Mouse (Mus musculus) macrophage (primary cell): Measurements from ENCODE around the gene Ciart. TPM values are rescaled to one million over a fixed set of nuclear protein-coding genes. Genes with fewer than 3 reads are reported as not detected.
"Not testable (repeated sequence)": the region's sequence is repeated elsewhere in the genome, so short reads cannot be mapped to it uniquely, and the experiment has no call there.

Source experiments
- H3K27ac ChIP-seq: fragments of 350-480 bp; formaldehyde crosslinking; 2 replicates; pipeline ENCODE4 v1.9.0; 2021
- H3K36me3 ChIP-seq: fragments of 350-480 bp; formaldehyde crosslinking; 2 replicates; pipeline ENCODE4 v1.9.0; 2021; ENCODE audit errors: inconsistent target
- H3K4me3 ChIP-seq: fragments of 350-480 bp; formaldehyde crosslinking; 2 replicates; pipeline ENCODE4 v1.9.0; 2021; ENCODE audit errors: inconsistent target
- H3K79me2 ChIP-seq: fragments of 350-480 bp; formaldehyde crosslinking; 2 replicates; pipeline ENCODE4 v1.9.0; 2021; ENCODE audit errors: inconsistent target
- WGBS: methylation state at CpG from one replicate; pipeline ENCODE4 v1.1.7; 2026; ENCODE audit warnings: inconsistent platforms; ENCODE audit not compliant: missing documents; 5-methylcytosine and 5-hydroxymethylcytosine counted together
- polyA plus RNA-seq: library from polyadenylated mRNA; stranded (reverse); fragments of 250-400 nt; gene quantifications from 3 replicates; pipeline ENCODE4 v1.2.4, GENCODE M21; 2018; ENCODE audit warnings: inconsistent platforms
- total RNA-seq, 78 experiments: library from RNA; depleted of rRNA; stranded (reverse); fragments of 250-400 nt; gene quantifications; 1 replicate in 9 of 78; 2 replicates in 24 of 78; 3 replicates in 43 of 78; 4 replicates in 2 of 78; pipeline ENCODE4 v1.2.4; 2018; ENCODE audit warnings: inconsistent platforms in 56 of 78

Gene Ciart
- total RNA-seq (2018; cell fraction: chromatin; rRNA removed) = 10 to 100 TPM in 2 of 26 experiments, 1 to 10 TPM in 24; 1.8 to 13.1 (median 4.6) TPM
- 1 to 10 TPM in 22 of 26 experiments, under 1 TPM in 4; 0.14 to 3.7 (median 1.5) TPM for total RNA-seq (2018; cell fraction: cytosol; rRNA removed)
- 1 to 10 TPM; 1.1 to 9.8 (median 6.0) TPM for total RNA-seq (2018; cell fraction: nucleus; rRNA removed)
- 0.90 to 1.9 TPM (median 1.7 TPM) in 3 replicates for polyA plus RNA-seq

GRCm38 (mm10) chr3:95881979-95882815 lies at the start of gene Ciart:
Gene Ciart (minus strand): TSS chr3:95882251.
- H3K4me3 ChIP-seq = peak within 1 kb of the TSS; percentile 56
- 1% methylated on average over 65 of the region's 66 CpGs for WGBS
- peak within 1 kb of the TSS; percentile 40 for H3K27ac ChIP-seq
- H3K36me3 ChIP-seq = peaks cover 29% of the 10 kb centered on the region
- H3K79me2 ChIP-seq = no peaks in the 10 kb centered on the region

- H3K27ac ChIP-seq = no peak overlapping the region
- H3K4me3 ChIP-seq = no peak overlapping the region
- 80% methylated on average over 1 of the region's 1 CpGs for WGBS
- no peaks in the 10 kb centered on the region for H3K36me3 ChIP-seq
- H3K79me2 ChIP-seq = peaks cover 42% of the 10 kb centered on the region
These were observed 49.4 kb upstream of the Ciart start for GRCm38 (mm10) chr3:95931471-95931870.

GRCm38 (mm10) chr3:95930471-95930789 lies 48.4 kb upstream of the Ciart start:
- no peak overlapping the region for H3K27ac ChIP-seq
- no peaks in the 10 kb centered on the region for H3K36me3 ChIP-seq
- WGBS = 3% methylated on average over 3 of the region's 5 CpGs
- peak overlapping the region; percentile 39 for H3K4me3 ChIP-seq
- H3K79me2 ChIP-seq = peaks cover 42% of the 10 kb centered on the region

GRCm38 (mm10) chr3:95929581-95930470 lies 47.8 kb upstream of the Ciart start:
- under 1% methylated on average over 101 of the region's 105 CpGs for WGBS
- Histone ChIP-seq H3K79me2 (peaks cover 42% of the 10 kb centered on the region), H3K27ac (peak overlapping the region; percentile 82), H3K4me3 (peak overlapping the region; percentile 94), H3K36me3 (no peaks in the 10 kb centered on the region)

- WGBS = 2% methylated on average over 48 of the region's 49 CpGs
- Histone ChIP-seq H3K27ac (peak within 1 kb of the TSS; percentile 82), H3K4me3 (peak within 1 kb of the TSS; percentile 94), H3K36me3 (no peaks in the 10 kb centered on the region), H3K79me2 (peaks cover 42% of the 10 kb centered on the region)
These were observed 46.8 kb upstream of the Ciart start, which contains the start of gene Anp32e for GRCm38 (mm10) chr3:95928658-95929503. Gene Anp32e (plus strand): TSS chr3:95929246.

- WGBS = 50% methylated on average over 6 of the region's 6 CpGs
- Histone ChIP-seq H3K27ac (peak overlapping the region; percentile 60), H3K79me2 (peaks cover 36% of the 10 kb centered on the region), H3K36me3 (no peaks in the 10 kb centered on the region), H3K4me3 (peak overlapping the region; percentile 94)
These were observed 46.2 kb upstream of the Ciart start for GRCm38 (mm10) chr3:95928261-95928657.

GRCm38 (mm10) chr3:95925087-95925486 lies 43.0 kb upstream of the Ciart start:
- Histone ChIP-seq H3K27ac (no peak overlapping the region), H3K36me3 (no peaks in the 10 kb centered on the region), H3K79me2 (peaks cover 5% of the 10 kb centered on the region; the same call in 1 of the 2 replicates), H3K4me3 (no peak overlapping the region)
- WGBS = 44% methylated on average over 5 of the region's 5 CpGs

- peaks cover under 1% of the 10 kb centered on the region; the same call in 1 of the 2 replicates for H3K79me2 ChIP-seq
- no peak overlapping the region for H3K27ac ChIP-seq
- H3K4me3 ChIP-seq = no peak overlapping the region
- 62% methylated on average over 4 of the region's 4 CpGs for WGBS
- H3K36me3 ChIP-seq = no peaks in the 10 kb centered on the region
These were observed 42.1 kb upstream of the Ciart start for GRCm38 (mm10) chr3:95924185-95924584.

- H3K36me3 ChIP-seq, H3K79me2 ChIP-seq, H3K4me3 ChIP-seq, H3K27ac ChIP-seq: not testable (repeated sequence)
- WGBS = 97% methylated on average over 7 of the region's 7 CpGs
These were observed 41.4 kb upstream of the Ciart start for GRCm38 (mm10) chr3:95923429-95923828.

- 93% methylated on average over 2 of the region's 2 CpGs for whole genome bisulfite sequencing
- not testable (repeated sequence) for H3K27ac ChIP-seq, H3K79me2 ChIP-seq, H3K4me3 ChIP-seq, H3K36me3 ChIP-seq
These were observed 38.5 kb upstream of the Ciart start for GRCm38 (mm10) chr3:95920532-95920931.

GRCm38 (mm10) chr3:95916760-95917159 lies 34.7 kb upstream of the Ciart start:
- no peaks in the 10 kb centered on the region for H3K36me3 ChIP-seq
- no peak overlapping the region for H3K4me3 ChIP-seq
- no peak overlapping the region for H3K27ac ChIP-seq
- 43% methylated on average over 7 of the region's 7 CpGs for WGBS
- H3K79me2 ChIP-seq = no peaks in the 10 kb centered on the region

GRCm38 (mm10) chr3:95914706-95915105 lies 32.7 kb upstream of the Ciart start:
- H3K4me3 ChIP-seq = no peak overlapping the region
- H3K79me2 ChIP-seq = no peaks in the 10 kb centered on the region
- H3K36me3 ChIP-seq = no peaks in the 10 kb centered on the region
- 100% methylated on average over 3 of the region's 4 CpGs for WGBS
- no peak overlapping the region for H3K27ac ChIP-seq

- Histone ChIP-seq H3K27ac (no peak overlapping the region), H3K4me3 (no peak overlapping the region), H3K79me2 (no peaks in the 10 kb centered on the region), H3K36me3 (no peaks in the 10 kb centered on the region)
- WGBS = 60% methylated on average over 4 of the region's 4 CpGs
These were observed 25.6 kb upstream of the Ciart start for GRCm38 (mm10) chr3:95907613-95908012.

- WGBS = under 1% methylated on average over 12 of the region's 12 CpGs
- no peaks in the 10 kb centered on the region for H3K36me3 ChIP-seq
- H3K27ac ChIP-seq = no peak overlapping the region
- no peaks in the 10 kb centered on the region for H3K79me2 ChIP-seq
- H3K4me3 ChIP-seq = peak overlapping the region; percentile 13; the same call in 1 of the 2 replicates
These were observed 24.8 kb upstream of the Ciart start for GRCm38 (mm10) chr3:95906860-95907259.
